Mouse (Mus musculus) naive thymus-derived CD4-positive, alpha-beta T cell, adult 2 months (primary cell): Measurements from ENCODE around the gene Tbx6.
A peak's percentile ranks its signal among the peaks of the same experiment; 100 is the strongest.

ENCODE experiments used
- DNase-seq: peaks from one replicate; pipeline ENCODE4 v3.0.0-alpha.2; 2011; ENCODE audit warnings: low read depth

The Tbx6 gene

DNA sequence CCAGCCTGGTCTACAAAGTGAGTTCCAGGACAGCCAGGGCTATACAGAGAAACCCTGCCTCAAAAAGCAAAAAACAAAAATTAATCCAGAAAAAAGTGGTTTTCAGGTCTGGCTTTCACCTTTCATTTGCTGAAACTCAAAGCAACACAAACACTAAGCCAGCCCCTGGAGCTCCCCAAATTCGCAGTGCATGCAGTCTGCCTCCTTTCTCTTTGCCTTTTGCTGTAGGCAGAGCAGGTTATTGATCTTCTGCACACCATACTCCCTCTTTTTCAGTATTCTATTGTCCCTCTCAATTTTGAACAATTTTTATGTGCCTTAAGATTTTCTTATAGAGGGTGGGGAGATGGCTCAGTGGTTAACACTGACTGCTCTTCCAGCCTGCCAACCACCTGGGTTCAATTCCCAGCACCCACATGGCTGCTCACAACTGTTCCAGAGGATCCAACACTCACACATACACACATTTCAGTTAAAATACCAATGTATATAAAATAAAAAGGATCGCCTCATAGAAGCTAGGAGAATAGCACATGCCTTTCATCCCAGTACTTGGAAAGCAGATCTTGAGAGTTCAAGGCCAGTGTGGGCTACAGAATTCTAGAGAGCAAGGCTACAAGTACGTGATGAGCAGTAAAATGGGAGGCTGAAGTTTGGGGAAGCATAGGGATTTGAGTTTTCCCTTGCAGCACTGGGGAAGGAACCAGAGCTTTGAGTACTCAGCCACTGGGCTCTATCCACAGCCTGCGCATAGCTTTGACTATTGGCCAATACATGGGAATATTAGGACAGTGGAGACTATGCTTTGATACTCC, 12.4 kb downstream of the Tbx6 start:
- no peak for DNase-seq

DNA sequence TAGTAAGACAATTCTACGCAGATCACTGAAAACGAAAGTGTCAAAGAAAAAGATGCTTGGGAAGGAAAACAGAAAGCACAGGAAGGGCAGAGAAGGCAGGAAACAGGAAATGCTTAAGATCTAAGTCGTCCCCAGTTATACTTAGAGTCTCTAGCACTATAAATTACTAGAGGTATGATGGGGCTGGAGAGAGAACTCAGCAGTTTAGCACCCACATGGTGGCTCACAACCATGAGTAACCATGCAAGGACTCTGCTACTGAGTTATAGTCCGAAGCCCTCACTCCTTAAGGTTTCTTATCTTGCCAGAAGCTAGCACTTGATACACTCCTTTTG, 13.0 kb downstream of the Tbx6 start:
- peak; percentile 73 for DNase-seq

DNA sequence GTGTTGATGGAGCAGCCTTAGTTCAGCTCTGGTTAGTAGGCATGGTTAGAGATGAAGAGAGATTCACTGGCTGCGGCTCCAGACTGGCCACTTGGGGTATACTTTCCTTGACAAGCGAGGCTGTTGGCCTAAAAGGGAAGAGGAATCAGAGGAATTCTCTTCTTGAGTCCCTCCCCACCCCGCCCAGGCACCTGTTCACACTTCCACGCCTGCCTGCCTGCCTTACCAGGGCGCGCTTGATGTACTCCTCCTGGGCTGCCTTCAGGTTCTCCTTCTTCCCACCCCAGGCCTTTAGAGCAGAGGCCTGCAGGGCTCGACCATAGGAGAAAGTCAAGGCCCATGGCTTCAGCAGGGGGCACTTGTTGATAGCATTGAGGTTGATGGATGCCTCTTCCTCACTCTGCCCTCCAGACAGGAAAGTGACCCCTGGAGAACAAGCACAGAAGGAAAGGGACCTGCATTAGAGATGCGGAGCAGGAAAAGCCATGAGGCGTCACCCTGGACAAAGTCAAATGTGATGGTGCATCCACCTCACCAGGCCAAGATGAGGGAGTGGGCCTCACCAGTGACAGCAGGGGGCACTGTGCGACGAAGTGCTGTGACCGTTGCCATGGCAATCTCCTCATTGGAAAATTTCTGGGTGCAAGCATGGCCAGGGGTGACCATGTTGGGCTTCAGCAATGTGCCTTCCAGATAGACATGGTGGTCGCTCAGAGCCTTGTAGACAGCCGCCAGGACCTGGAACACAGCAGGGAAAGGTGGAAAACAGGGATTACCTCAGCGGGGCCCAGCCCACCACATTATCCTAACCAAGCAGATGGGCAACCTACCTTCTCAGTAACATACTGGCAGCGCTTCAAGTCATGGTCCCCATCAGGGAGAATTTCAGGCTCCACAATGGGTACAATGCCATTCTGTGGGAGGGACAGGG, 14.4 kb downstream of the Tbx6 start:
- DNase-seq, result no peak

DNA sequence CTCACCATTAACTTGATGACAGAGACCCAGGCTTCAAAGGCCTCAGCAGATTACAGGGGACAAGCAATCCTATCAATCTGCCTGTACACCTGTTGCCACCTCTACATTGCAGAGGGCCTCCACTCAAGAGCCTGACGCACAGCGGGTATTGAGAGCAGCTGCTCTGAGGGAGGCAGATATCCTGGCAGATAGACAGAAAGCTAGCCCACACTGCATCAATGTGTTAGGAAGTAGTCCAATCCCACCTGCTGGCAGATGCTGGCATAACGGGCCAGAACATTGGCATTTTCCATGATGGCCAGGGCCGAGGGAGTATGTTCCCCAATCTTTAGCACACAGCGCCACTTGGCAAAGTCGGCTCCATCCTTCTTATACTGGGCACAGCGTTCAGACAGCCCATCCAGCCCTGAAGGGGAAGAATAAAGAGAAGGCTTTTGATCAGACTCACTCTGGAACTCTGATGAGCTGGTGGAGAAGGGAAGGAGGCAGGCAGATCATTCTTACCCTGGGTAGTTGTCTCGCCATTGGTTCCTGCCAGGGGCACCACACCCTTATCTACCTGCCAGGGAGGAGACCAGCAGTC, 15.2 kb downstream of the Tbx6 start:
- peak; percentile 60 for DNase-seq

DNA sequence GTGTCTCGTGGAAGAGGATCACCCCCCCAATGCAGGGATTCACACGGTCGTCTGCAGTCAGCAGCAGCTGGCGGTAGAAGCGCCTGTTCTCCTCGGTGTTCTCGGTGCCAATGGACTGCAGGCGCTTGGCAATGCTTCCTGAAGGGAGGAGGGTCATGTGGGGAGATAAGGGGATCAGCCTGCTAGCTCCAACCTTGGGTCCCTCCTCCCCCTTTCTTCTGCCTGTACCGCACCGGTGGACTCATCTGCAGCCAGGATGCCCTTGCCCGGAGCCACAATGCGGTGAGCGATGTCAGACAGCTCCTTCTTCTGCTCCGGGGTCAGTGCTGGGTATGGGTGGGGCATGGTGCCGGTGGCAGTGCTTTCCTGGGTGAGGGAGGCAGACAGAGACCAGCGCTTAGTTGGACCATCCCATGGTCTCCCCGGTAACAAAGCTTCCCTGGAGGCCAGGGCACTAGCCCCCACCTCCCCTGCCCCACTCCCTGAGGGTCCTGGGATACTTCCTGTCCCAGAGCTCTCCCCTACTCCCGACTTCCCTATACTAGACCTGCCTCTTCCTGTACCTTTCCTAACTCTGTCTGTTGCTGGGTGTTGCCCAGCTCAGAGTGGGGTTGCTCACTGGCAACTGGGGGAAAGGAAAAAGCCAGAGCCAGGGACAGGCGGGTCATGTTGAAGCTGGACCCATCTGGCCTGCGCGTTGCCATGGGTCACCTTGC, 16.3 kb downstream of the Tbx6 start, which contains the start of gene Fam57b:
Gene Fam57b, plus strand, starts transcription at position 258 of the 716 bp plus-strand sequence.
- no peak for DNase-seq

DNA sequence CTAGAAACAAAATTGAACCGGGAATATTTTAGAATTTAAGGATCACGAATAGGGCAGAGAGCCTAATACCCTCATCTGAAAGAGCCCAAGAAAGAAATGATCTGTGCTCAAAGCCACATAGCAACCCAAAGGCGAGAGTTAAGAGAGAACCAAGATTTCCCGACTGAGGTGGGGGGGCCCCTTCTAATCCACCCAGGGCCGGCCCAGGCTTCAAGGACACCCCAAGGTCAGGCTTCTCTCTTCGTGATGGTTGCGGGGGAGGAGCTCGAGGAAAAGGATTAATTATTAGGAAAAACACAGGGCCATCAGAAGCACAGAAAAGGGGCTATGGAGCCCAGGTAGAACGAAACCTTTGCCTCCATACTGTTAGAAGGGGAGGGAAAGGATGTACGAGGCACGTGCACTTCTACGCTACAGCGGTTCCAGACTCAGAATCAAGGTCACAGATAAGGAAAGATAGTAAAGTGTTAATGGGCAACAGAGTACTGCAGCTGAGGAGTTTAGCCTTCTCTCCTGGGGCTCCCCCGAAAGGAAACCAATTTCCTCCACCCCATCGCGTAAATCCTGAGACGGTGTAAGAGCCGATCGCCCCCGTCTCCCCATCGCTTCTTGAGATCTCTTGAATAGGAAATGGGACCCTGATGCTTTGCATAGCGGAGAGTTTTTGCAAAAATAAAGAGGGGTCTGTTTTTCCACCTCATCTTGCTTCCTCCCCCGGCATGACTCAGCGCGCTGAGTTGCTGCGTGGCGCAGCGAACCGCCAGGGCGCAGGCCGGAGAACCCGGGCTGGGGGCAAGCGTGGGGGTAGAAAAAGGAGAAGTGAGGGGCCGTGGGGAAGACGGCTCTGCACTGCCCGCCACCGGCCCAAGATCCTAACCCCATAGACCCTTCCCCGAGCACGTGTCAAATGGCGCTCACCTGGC, 17.1 kb downstream of the Tbx6 start:
- peak; percentile 60 for DNase-seq

DNA sequence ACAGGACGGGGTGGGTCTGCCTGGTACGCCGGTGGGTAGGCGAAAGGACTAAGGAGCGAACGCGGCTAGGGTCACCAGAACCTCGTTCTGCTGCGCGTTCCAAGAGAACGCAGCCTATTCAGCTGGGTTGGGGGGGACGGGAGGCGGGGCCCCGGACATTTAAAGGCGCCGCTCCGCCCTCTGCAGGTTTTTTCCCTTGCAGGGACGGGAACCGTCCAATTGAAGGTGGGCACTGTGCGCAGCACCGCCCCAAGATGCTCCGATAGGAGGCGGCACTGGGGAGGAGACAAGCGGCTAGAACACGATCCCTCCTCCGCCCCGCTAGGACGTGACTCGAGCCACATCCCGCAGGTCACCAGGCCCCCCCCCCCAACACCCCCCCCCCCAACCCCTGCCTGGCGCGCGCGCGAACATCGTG, 17.8 kb downstream of the Tbx6 start:
- DNase-seq, result peak; percentile 97

DNA sequence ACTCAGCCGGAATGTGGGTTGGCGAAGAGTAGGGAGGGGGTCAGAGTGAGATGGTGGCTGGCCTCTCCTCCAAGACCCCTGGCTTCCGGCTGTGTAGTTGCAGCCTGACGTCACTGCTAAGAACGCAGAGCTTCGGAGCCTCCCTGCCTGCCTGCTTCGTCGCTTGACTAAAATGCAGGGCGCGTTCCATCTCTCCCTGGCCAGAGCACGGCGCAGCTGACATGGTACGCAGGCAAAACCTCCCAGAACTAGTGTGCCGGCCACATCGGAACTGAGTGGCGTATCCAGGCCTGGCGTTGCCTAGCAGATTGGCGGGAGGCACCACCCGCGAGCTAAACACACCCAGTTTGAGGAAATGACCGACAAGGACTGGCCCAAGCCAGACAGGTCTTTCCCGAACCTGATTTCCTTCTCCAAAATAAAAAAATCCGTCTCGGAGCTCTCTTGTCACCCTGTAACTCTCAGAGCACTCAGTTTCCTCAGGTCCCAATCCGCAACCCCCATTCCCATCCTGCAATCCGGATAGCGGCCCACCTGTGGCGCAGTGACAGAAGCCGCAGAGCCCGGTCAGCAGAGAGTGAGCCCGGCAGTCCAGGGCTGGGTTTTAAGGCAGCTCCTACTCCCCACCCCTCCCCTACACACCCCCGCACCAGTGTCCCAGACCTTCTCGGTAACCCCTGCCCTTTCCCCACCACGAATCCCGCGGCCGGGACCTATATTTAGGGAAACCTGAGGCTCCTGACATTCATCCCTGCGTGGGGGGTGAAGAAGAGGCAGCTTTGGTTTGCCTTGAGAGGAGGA, 18.4 kb downstream of the Tbx6 start:
- DNase-seq, result peak; percentile 90

DNA sequence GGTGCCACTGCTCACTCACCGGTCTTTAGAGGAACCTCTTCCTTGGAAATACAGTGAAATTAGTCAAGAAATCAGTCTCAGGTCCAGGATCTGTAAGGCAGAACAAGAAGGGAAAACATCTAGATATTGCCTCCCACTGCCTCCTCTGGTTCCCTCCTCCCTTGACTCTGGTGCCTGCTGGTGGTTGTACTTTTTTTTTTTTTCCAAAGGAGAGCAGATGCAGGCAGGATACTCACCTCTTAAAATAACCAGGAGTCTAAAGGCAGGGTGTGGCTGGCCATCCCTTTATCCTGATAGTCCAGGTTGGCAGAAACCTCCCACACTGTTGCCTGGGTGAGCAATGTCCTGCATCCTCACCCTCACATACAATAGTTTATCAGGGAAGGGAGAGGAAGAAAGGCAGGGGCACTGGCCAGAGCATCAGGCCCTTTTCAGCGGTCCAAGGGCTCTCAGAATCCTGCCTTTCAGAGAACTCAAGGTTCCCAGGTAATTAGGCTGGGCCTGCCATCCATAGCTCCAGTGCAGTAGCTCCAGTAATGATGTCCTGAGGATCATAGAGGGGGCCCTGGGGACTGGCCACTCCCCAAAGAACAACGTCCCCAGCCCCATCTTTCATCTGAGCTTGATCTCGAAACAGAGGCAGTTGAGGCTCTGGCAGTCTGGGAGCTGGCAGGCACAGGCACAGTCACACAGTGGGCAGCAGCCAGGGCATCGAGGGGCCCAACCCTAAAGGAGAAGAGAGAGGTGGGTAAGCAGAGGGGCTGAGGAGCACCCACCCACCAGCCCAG, 19.2 kb downstream of the Tbx6 start:
- DNase-seq, result no peak

DNA sequence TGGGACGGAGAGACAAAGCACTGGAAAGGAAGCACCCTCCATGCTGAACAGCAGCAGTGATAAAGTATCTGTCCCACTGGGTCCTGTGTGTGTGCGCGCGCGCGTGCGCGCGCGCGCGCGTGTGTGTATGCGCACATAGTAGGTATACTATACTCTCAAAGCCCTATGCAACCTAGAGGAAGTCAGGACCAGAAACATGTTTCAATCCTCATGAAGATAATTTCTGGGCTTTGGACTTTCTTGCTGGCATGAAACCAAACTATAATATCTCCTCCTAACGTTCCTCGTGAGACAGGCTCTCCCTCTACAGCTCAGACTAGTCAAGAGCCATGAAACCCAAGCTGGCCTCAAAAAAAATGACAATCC, 19.8 kb downstream of the Tbx6 start:
- DNase-seq, result no peak

DNA sequence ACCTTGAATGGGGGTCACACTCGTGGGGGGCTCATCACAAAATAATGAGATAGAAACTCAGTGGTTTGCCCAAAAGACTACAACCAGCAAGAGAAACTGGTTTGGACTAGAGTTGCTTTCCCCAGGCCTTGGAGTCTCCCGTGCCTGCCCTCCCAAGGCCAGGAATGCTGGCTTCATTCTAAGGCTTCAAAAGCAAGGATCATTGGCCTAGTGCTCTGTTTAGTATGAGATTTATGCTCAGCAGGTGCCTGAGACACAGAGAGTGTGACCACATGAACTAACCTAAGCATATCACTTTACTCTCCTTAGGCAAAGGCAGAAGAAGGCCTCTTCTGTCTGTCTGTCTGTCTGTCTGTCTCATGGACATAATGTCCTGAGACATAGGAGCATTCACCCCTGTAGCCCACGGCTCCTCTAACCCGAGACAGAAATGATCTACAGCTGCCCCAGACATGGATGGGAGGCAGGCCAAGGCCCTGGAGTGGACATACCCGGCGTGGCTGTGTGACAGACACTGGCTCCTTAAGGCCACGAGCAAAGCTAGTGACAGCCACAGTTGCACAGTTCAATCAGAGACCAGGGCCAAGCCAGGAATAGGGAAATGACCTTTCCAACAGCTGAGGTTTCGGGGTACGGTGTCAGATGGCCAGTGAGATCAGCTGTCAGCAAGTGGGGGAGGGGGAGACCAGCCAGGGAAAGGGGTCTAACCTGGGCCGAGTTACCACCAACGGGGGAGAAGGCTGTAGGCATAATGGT, 21.0 kb downstream of the Tbx6 start:
- no peak for DNase-seq

DNA sequence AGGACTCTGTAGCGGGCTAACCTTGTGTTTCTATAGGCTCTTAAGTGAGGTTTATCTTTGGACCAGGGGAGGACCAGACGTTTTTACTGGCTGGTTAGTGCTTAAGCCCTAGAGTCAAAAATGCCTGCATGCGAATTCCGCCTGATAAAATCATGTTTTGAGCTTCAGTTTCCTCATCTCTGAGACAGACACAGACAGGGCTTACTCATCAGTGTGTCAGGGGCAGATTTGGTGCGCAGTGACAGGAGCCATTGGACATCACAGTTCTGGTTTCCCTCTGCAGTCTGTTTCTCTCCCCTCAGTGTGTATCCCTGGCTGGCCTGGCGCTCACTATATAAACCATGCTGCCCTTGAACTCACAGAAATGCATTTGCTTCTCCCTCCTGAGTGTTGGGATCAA, 21.9 kb downstream of the Tbx6 start:
- no peak for DNase-seq

DNA sequence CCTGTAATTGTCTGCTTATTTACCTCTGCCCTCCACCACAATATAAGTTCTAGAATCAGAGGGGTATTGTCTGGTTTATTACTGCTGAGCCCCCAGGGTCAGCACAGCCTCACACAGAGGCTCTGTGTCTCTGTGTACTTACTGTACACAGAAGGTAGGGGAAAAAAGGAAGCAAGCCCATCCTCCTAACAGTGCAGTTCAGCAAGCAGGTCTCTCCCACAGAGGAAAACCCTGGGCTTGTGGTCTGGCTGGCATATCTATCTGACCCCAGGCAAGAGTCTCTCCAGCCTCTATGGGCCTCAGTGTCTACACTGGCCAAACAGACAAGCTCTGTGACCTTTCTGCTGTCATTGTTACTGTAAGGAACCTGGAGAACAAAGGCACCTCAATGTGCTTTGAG, 22.5 kb downstream of the Tbx6 start:
- no peak for DNase-seq

DNA sequence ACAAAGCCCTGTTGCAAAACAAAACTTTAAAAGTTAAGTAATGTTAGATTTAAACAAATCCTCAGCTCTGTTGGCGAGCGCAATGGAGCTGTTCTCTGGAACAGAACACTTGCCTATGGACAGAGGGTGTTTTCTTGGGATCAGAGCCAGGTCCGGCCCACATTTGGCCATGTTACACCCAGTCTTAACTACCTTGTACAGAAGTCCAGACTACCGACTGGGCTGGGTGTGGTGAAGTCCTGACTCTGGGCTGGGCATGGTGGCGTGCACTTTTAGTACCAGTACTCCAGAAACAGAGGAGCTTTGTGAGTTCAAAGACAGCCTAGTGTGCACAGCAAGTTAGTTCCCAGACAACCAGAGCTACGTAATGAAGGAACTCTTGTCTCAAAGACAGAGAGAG, 25.7 kb downstream of the Tbx6 start:
- no peak for DNase-seq

DNA sequence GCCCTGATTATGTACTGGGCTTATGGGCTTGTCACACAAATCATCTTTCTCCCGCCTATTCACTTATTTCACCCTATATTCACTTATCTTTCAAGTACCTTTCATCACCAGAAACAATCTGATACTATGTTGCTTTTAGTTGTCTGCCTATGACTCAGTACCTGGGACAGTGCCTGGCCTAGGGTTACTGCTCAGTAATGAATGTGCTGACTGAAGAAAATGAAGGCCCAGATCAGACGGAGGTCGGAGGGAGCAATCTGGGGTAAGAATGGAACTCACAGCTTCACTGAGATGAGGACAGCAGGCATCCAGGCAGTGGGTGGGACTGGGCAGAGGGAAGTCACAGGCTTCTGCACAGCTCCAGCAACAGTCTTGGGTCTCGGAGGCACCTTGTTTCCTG, 26.1 kb downstream of the Tbx6 start:
- no peak for DNase-seq

DNA sequence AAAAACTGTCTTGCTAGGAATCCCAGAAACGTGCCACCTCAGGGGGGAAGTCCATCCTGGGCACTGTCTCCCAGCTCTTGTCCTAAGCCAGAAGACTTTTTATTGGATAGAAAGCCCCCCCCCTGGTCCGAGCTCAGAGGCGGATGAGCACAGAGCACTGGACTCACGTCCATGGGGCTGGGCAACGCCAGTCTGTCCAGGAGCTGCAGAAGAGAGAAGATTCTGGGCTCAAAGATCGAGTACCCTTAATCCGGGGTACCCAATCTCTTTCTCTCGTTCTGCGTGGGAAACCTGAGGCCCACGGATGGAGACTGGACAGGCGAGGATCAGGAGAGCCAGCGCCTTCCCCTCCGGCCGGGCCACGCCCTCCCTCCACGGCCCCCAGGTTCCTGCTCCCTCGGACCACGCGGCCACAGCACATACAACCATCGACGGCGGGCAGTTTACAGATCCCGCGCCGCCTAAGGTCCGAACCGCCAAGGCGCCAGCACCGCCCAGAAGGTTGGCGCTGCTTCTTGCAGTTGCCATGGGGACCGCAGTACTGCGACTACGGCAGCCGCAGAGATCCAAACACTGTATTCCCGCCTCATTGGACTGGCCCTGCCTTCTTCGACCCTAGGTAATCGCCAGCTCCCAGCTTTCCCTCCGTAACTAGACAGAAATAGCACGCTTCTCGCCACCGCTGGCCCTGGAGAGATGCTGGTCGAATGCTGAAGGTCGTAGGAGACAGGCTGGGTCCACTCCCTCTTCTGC, 27.6 kb downstream of the Tbx6 start:
- no peak for DNase-seq

DNA sequence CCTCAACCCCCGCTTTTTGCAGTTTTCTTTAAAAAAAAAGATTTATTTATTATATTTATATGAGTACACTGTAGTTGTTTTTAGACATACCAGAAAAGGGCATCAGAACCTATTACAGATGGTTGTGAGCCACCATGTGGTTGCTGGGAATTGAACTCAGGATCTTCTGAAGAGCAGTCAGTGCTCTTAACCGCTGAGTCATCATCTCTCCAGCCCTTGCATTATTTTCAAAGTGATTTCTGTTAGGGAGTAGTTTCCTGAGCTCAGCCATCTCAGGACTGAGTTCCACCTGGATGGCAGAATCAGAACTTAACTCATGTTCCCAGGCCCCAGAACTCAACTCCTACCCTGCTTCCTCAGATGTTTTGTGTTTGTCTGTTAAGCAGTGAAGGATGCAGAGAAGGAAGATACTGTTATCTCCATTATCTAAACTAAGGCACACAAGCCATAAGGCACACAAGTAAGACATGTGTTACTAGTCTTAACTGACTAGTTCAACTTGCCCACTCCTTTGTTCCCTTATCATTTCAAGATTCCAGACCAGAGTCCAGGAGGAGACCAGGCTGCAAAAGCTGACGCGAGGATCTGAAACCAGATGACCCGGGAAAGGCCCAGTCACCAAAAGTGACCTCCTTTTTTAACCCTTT, 28.6 kb downstream of the Tbx6 start:
- DNase-seq, result no peak
